Mouse (Mus musculus): ENCODE measurements around the gene Tpbgl.

GRCm38 (mm10) chr7:99590064-99590463, 36.8 kb downstream of the Tpbgl start:
- peak; percentile 74; the same call in 1 of the 2 replicates for TF ChIP-seq CTCF (IDR thresholded peaks at IDR 0.05; ENCODE audit: extremely low read depth, insufficient read depth, insufficient read length, insufficient replicate concordance)
- TF ChIP-seq POLR2A (IDR thresholded peaks at IDR 0.05; ENCODE audit: low read depth, low read length) = no peak
